Mouse (Mus musculus) left cerebral cortex, adult 8-10 months (tissue): Measurements from ENCODE around the gene Synj2. TPM values are rescaled to one million over a fixed set of nuclear protein-coding genes. Genes with fewer than 3 reads are reported as not detected.

Experiments used
- DNase-seq, 2 experiments: peaks; one replicate each; pipeline ENCODE4 v3.0.0; 2022; ENCODE audit warnings: low spot score in 2 of 2
- total RNA-seq, 4 experiments: library from RNA; stranded (reverse); gene quantifications; 2 replicates each; pipeline ENCODE4 v1.2.4; 2022

The Synj2 gene
- total RNA-seq, 4 experiments from 2014 or later, result 71.7 to 93.5 (median 80.3) TPM

GRCm38 (mm10) chr17:5934554-5935324 lies 6.3 kb upstream of the Synj2 start:
- peak in 1 of 2 experiments; percentile 61 for DNase-seq

DNA sequence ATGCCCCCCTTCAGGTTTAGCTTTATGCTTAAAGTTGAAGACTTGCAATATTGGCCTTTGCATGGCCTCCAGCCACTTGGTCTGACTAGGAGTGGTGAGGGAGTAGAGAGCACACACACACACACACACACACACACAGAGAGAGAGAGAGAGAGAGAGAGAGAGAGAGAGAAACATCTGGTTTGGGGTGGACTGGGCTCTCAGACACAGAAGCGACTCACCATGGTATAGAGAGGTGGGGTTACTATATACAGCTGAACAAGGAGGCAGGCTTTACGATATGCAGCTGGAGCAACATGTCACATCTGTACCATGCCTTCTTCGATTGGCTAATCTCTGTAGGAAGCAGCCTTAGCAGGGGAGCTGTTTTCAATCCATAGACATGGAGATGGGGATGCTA lies 5.4 kb upstream of the Synj2 start:
- DNase-seq, result no peak

- no peak for DNase-seq
Observed at GRCm38 (mm10) chr17:5936276-5936675, 4.8 kb upstream of the Synj2 start.

DNA sequence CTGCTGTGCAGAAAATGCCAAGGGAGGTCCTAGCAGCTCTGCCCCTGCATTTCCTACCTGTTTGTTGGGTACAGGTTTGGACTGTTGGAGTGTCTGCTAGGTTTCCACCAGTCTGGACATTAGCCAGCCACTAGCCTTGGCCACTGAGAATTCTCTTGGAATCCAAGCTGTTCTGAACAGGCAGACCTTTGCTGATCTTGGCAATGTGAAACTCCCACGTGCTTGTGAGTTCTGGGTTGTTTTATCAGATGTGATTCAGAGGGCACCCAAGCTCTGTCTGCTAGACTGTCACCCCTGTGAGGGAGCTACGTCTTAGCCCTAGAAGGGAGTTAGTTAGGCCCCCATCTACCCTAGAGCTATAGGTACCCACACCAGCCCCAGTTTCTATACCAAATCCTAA lies 3.6 kb upstream of the Synj2 start:
- no peak for DNase-seq

DNA sequence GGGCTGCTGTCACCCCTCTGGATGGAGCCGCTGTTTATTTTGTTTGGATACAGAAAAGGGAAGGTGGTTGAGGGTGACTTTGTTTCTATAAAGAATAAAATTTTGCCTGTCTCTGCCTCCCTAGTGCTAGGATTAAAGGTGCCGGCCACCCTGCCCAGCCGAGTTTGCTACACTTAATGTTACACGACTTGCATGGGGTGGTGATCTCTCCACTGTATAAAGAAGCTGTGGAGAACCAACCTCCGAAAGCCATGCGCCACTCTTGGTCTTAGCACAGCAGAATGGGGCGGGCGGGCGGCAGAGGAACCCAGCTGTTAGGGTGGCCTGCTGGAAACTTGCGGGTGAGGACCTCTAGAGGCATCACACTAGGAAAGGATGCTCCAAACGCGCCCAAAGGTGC lies 1.2 kb upstream of the Synj2 start:
- no peak for DNase-seq

DNA sequence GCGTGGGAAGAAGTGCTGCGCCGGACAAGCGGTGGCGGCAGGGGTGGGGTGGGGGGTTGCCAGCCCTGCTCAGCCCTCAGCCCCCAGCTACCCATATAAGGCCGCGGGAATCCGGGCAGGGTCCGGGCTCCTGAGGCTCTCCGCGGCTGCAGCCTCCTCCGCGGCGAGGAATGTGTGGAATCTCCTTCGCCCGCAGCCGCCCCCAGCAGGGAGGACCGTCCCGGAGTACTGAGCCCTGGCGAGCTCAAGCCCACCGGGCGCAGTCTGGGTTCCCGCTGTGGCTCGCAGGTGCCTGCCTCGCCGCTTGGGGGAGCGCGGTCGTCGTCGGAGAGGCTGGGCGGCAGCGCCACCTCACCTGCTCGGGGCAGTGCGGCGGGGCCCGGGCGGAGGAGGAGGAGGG lies 288 bp upstream of the Synj2 start:
- DNase-seq, result peak; percentile 60

DNA sequence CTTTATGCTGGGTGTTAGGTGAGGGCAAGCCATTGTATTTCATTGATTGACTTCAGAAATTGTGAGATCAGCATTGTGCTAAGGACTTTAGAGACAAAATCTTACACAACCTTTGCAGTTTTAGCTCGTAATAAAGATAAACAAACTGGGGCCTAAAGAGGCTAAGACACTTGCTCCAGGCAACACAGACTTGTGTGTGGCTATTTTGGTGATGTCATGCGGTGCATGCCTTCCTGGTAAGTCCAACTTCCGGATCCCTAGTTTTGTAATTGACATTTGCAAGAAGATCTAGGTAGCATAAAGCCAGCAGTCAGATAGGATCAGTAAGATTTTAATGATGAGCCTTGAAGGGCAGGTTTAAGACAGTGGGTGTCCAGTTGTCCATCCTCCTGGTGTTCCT lies 1.1 kb downstream of the Synj2 start:
- no peak for DNase-seq

GRCm38 (mm10) chr17:5943053-5943452 lies 2.0 kb downstream of the Synj2 start:
- no peak for DNase-seq

GRCm38 (mm10) chr17:5947039-5947438 lies 6.0 kb downstream of the Synj2 start:
- DNase-seq, result no peak

DNA sequence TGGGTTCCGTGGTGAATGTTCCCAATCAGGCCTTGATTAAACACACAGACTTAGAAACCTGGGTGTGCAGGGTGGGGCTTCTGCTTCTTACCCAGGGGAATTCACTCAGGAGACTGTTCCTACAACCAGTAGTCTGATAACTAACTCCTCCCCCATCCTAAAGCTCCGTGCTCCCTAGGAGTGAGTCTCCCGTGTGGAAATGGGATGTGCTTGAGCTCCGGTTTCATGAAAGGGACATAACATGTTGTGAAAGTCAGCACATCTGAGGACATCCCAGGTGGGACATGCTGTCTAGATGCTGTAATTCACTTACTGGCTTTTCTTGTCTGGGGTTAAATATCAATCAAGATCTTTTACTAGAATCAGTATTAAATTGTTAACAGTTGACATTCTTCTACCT lies 11.4 kb downstream of the Synj2 start:
- no peak for DNase-seq

DNA sequence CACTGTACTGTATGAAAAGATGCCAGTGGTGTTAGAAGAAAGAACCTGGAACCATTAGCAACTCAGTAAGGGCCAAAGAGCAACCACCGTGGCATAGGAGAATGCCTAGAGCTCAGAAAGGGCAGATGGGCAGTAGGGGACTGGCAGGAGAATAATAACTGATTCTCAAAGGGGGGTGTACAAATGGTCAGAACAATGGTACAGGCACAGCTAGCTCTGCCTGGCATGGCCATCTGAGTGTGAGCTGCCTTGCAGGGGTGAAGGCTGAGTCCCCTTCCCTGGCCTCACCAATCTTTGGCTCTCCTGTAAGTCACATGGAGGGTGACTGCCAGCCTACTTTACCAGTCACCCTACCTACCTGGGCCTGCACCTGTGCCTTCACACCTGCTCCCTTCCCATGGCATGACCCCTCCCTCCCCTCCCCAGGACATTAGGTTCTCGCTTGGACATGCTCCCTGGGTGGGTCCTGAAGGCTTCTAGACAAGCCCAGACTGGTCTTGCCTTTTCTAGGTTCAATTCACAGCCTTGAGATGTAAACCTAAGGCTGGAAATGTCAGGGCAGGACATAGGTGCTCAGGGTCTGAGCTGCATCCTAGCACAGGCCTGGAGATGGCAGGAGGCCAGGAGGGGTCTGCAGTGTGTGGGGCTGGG lies 15.4 kb downstream of the Synj2 start:
- no peak for DNase-seq

DNA sequence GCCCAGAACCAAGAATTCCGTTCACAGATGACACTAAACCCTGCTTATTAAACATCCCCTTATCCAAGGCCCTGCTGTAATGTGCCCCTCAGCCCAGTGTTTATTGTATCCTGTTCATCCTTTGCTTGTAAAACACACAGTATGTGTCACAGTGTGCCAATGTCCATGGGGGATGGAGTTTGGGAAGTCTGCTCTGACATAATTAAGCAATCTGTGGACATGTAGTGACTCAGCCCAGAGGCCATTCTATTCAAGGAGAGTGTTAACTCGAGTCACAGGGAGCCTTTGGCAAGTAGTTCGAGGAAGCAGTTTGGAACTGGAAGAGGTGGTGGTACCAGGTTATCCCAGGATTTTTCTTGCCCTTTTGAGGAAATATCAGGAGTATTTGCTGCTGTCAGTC lies 16.0 kb downstream of the Synj2 start:
- DNase-seq, result no peak

GRCm38 (mm10) chr17:5958229-5958628 lies 17.1 kb downstream of the Synj2 start:
- no peak for DNase-seq

GRCm38 (mm10) chr17:5958636-5959035 lies 17.6 kb downstream of the Synj2 start:
- DNase-seq, result no peak

- no peak for DNase-seq
Observed at GRCm38 (mm10) chr17:5959096-5959495, 18.0 kb downstream of the Synj2 start.

DNA sequence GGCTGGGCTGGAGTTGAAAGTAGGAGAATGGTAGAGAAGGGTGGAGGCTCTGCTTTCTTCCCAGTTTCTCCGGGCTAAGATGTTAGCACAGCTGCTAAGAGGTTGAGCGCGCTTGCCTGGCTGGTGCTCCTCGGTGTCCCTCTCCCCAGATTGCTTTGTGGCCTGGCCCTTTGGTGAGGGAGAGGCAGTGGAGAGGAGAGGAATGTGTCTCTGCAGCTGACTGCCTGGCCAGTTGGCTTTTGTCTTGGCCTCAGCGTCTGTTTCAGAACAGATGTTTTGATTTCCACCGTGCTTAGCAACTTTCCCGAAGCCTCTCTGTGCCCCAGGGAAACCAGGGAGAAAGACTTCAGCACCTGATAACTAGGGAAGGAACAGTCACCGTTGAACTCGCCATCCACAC lies 18.7 kb downstream of the Synj2 start:
- DNase-seq, result no peak

DNA sequence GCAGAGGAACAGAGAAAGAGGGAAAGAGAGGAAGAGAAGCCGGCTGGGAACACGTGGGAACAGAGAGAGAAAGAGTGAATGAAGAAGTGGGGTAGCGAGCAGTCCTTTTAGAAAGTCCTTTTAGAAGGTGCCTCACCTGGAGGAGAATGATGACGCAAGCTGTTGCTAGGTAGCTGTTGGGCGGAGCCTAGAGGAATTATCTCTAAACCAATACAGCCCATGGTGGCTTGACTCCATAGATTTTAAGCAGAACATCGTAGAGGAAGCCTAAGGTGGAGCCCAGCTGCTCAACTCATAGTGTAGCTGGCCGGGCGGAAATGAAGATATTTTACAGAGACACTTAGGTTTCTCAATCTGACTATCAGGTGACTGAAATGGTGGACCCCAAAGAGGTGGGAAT lies 22.7 kb downstream of the Synj2 start:
- no peak for DNase-seq

- no peak for DNase-seq
Observed at GRCm38 (mm10) chr17:5965084-5965781, 24.2 kb downstream of the Synj2 start.

DNA sequence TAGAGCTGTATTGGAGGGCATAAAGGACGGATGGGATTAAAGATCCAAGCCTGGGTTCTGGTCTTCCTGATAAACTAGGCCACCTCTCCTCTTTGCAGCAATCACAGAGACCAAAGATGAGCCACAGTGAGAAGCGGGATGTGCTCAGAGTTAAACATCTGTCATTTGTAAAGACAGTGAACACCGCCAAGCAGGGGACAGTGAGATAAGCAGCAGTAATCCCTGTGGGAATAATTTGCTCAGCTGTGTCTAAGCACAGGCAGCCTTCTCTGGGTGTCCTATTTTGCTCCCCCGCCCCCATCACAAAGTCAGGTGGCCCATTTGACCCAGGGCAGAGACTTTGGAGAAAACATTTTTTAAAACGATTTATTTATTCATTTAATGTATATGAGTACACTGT lies 25.6 kb downstream of the Synj2 start:
- DNase-seq, result no peak

DNA sequence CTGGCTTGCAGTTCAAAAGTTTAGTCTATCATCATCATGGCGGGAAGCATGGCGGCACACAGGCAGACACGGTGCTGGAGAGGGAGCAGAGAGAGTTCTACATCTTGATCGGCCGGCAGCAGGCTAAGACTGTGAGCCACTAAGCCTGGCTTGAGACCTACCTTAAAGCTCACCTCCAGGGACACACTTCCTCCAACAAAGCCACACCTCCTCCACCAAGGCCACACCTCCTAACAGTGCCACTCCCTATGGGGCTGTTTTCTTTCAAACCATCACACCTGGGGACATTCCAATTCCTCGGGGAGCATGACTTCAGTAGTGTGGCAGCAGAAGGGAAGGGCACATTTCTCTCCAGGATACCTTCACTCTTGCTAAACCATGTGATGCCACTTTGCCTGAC lies 27.5 kb downstream of the Synj2 start:
- no peak for DNase-seq

GRCm38 (mm10) chr17:5969246-5969645 lies 28.2 kb downstream of the Synj2 start:
- DNase-seq, result peak in 1 of 2 experiments; percentile 45

DNA sequence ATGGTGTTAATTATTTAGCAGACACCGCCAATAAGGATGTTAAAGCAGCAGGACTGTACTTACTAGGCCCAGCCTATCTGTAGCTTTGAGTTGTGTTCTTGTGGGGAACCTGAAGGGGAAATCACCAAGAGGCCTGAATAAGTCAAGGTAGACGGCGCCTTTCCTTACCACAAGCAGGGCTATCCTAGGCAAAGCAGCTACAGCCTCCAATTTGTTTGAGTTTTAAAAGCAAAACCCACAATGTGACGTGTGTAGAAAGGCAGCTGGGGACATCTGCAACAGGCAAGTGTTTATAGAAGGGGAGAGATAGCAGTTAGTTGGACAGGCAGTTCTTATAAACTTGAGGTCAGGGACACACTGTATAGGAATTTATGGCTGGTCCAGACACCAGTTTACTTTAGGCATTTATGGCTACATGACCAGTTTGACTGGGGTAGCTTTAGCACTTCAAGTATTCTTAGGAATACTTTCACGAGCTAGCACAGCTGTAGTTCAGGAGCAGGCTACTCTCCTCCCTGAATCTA lies 29.3 kb downstream of the Synj2 start:
- DNase-seq, result no peak
